Mouse (Mus musculus): Measurements from ENCODE around the gene Tvp23a.

Tvp23a gene

DNA sequence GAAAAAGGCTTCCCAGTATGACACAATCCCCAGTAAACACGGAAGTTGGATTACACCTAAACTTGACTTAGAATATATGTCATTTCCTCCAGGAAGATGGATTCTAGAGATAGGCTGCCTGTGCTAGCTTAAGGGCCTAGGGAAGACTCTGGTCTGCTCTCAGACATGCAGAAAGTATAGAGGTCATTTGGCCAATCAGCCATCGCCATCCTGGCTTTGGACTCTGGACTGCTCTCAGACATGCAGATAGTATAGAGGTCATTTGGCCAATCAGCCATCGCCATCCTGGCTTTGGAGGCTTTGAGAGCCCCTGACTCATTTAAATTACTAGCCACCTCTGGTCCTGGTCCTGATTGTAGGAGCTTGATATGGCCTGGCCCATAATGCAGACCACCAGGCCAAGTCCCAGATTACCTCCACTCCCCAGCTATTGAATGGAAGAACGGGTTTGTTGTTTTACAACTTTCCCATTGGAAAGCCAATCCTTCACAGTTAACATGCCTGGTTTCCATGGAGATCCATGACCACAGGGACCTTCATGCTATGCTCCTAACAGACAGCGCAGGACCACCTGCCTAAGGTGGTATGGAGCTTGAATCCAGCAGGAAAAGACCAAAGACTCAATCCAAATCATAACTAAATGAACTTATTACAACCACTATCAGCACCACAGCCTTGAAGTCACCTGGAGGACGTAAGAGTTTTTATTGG, 6.9 kb upstream of the Tvp23a start:
- in situ Hi-C loops (cut with MboI, MseI): no loop called here

GRCm38 (mm10) chr16:10452445-10452896, 5.3 kb upstream of the Tvp23a start:
- in situ Hi-C loops (cut with MboI, MseI): no loop called here

DNA sequence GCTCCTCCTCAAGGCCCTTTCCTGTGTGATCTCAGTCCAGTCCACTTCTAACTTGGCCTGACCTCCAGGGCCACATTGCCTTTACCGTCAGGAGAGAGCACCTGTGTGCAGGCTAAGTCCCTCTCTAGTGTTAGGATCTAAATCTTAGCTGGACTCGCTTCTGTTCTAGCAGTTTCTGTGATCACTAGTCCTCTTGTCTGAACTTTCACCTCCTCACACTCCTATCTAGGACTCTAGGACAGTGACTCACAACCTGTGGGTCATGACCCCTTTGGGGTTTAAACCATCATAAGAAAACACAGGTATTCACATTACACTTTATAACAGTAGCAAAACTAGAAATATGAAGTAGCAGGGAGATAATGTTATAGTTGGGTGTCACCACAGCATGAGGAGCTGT, 4.7 kb upstream of the Tvp23a start:
- in situ Hi-C loops (cut with MboI, MseI): no loop called here

- in situ Hi-C loops (cut with MboI, MseI): no loop called here
Measured at GRCm38 (mm10) chr16:10448931-10449330, 1.8 kb upstream of the Tvp23a start.

DNA sequence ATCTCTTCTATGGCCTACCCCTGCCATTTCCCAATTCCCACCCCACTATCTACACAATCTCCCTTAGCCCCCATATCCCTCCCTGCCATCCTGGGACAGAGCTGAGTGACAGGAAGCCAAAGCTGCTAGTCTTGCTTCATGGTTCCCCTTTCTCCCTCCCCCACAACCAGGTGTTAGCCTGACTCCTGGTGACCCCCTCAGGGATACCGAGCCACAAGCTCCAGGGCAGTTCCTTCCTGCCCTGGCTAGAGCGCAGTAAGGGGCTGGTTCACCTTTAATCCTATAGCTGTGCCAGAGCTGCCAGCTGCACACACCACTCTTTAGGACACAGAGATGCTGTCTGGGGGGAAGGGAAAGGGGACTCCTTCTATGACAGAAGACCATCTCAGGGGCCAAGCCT, 619 bp upstream of the Tvp23a start:
- in situ Hi-C loops (cut with MboI, MseI): no loop called here

DNA sequence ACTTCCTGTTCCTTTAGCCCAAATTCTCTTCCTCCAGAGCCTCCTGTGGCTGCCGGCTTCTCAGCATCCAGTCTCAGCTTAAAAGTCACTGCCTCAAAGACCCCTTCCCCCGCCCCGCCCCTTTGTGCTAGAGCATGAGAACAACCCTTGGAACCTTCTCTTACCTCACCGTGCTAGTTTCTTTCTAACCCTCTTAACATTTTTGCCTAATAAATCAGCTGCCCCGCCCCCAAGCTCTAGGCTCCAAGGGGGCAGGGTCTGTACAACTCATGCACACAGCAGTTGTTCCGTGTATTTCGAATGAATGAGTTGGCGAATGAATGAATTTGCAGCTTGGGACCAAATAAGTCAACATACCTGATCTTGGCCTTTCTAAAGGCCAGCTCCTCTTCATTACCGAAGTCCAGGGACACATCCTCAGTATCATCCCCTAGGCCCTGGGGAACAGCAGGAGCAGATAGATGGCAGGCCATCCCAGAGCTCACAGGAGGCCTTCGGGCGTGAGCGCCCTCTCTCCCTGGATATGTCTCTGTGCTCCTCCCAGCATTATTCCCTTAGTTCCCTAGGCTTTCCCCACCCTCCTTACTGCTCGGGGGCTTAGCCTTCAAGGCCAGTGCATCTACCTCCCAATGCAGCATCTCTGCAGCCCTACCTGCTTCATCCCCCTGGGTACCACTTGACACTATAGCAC, 444 bp downstream of the Tvp23a start:
- in situ Hi-C loops (cut with MboI, MseI): no loop called here

- in situ Hi-C loops (cut with MboI, MseI): no loop called here
Measured at GRCm38 (mm10) chr16:10443723-10444122, 3.4 kb downstream of the Tvp23a start.

- in situ Hi-C loops (cut with MboI, MseI): no loop called here
Measured at GRCm38 (mm10) chr16:10441761-10442160, 5.4 kb downstream of the Tvp23a start.

- in situ Hi-C loops (cut with MboI, MseI): no loop called here
Measured at GRCm38 (mm10) chr16:10441328-10441727, 5.8 kb downstream of the Tvp23a start.

GRCm38 (mm10) chr16:10438055-10438454, 9.1 kb downstream of the Tvp23a start:
- in situ Hi-C loops (cut with MboI, MseI): no loop called here

DNA sequence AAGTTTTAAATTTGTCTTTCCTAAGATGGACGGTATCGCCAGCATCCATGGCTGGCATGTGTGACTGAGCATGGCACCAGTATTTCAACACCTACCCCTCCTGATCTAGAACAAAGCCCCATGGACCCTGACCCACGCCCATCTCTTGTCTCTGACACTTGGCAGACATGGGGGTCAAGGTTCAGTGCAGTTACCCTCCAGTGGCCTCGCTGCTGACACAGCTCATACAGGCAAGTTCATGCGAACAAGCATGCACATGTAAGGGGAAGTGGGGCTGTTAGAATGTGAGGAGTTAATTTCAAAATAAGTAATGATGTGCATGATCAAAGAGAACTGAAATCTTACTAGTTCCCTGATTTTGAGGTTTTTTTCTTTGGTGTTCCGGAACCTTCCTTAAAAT, 11.0 kb downstream of the Tvp23a start:
- in situ Hi-C loops (cut with MboI, MseI): no loop called here

DNA sequence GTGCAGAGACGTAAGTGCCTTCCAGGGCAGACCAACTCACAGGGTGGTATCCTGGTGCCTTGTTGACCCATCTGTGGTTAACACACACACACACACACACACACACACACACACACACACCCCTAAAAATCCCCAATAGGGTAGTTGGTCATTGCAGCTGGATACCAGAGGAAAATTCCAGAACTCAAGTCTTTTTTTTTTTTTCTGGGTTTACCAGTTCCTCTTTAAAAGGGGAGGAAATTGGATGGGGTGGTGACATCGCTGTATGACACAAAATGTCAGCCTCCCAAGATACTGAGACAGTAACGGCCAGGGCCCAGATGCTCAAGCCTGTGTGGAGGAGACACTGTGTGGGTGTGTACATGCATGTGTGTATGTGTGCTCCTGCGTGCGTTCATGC, 13.8 kb downstream of the Tvp23a start:
- in situ Hi-C loops (cut with MboI, MseI): no loop called here

- in situ Hi-C loops (cut with MboI, MseI): no loop called here
Measured at GRCm38 (mm10) chr16:10432387-10432786, 14.8 kb downstream of the Tvp23a start.

DNA sequence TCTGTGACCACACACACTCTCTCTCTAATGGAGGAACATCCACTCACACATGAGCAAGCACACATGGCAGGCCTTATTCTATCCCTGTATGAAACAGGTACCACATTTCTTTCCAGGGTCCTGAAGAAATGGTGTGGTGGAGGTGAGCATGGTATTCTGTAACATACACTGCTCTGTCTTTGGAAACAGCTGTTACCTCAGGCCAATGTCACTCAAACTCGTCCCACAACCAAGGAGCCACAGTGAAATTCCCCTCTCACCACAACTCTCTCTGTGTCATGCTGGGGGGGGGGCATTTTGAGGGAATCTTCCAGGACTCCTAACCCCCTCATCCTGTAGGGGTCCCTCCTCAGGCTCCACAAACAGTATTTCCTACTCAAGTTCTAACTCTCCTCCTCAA, 15.3 kb downstream of the Tvp23a start:
- in situ Hi-C loops (cut with MboI, MseI): no loop called here

DNA sequence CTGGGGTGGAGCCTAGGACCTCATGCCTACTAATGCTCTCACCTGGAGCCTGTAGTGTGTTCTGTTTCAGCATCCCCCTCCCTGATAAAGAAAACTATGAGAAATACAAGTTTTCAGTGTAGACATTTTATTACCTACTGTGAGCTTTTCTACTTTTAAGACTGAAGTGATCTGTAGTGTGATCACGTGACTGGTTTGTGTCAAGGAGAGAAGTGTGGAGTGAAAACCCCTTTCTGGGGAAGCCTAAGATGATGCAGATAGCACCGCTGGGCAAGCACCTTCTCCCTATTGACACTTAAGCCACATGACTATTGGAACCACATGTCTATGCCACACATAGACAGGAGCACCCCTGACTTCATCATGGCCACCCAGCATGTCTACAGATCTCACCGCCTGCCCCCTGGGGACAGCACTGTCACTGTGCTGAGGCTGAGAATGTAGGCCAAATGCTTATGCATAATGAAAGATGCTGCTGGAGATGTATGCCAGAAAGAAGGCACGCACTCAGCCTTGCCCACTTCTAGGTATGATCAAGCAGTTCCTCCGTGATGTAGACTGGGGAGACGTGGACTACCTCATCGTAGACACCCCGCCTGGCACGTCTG, 26.6 kb downstream of the Tvp23a start:
- in situ Hi-C loops (cut with MboI, MseI): loop anchor here (5.0 kb wide), 2 partner anchors 97 to 107 kb away; no protein-coding TSS in a partner anchor

DNA sequence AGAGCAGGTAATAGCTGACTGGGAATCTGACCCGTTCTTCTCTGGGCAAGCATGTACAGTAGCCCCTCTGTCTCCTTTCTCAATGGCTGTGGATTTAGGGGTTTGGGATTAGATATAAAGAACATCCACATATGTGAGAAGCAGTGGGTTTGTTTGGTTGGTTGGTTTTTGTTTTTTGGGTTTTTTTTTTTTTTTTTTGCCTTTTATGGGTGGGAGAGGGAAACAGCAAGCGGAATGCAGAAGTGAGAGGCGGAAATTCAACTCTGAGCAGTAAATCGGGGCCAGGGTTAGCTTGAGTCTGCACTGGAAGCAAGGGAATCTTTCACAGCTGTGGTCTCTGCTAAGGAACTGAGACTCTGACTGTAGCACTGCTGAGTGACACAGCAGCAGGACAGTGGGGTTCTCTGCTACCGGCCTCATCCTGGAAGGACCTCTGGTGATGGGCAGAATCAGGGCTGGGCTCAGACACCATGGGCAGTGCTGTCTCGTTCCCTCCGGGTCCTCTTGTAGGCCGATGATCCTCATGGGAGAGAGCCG, 29.4 kb downstream of the Tvp23a start:
- in situ Hi-C loops (cut with MboI, MseI): loop anchor here in 1 of 2 experiments (10.0 kb wide), 1 partner anchor 447 kb away; no protein-coding TSS in a partner anchor

- in situ Hi-C loops (cut with MboI, MseI): loop anchor here in 1 of 2 experiments (10.0 kb wide), 1 partner anchor 448 kb away; no protein-coding TSS in a partner anchor
Measured at GRCm38 (mm10) chr16:10416866-10417265, 30.3 kb downstream of the Tvp23a start.

- in situ Hi-C loops (cut with MboI, MseI): loop anchor here in 1 of 2 experiments (10.0 kb wide), 1 partner anchor 449 kb away; no protein-coding TSS in a partner anchor
Measured at GRCm38 (mm10) chr16:10415976-10416375, 31.2 kb downstream of the Tvp23a start.

GRCm38 (mm10) chr16:10411764-10412746, 35.1 kb downstream of the Tvp23a start, which contains the start of gene Nubp1:
Gene Nubp1 (plus strand): TSS chr16:10411948.
- in situ Hi-C loops (cut with MboI, MseI): loop anchor here (5.0 to 10.0 kb wide), 2 partner anchors 453 to 1040 kb away; no protein-coding TSS in a partner anchor

- in situ Hi-C loops (cut with MboI, MseI): loop anchor here (5.0 kb wide), 1 partner anchor 122 kb away; no protein-coding TSS in a partner anchor
Measured at GRCm38 (mm10) chr16:10399160-10399559, 48.0 kb downstream of the Tvp23a start.

- in situ Hi-C loops (cut with MboI, MseI): loop anchor here (5.0 kb wide), 1 partner anchor 121 kb away; no protein-coding TSS in a partner anchor
Measured at GRCm38 (mm10) chr16:10398755-10399154, 48.4 kb downstream of the Tvp23a start.
